Mouse (Mus musculus) CD8-positive naive resting alpha-beta T cell, adult 2 months (primary cell): ENCODE results near the gene Irf4.
A peak's percentile ranks its signal among the peaks of the same experiment; 100 is the strongest.

Experiments
- DNase-seq, 2 experiments: peaks; one replicate each; pipeline ENCODE4 v3.0.0; 2022; ENCODE audit warnings: low read depth in 2 of 2, low spot score in 2 of 2

The Irf4 gene

DNA sequence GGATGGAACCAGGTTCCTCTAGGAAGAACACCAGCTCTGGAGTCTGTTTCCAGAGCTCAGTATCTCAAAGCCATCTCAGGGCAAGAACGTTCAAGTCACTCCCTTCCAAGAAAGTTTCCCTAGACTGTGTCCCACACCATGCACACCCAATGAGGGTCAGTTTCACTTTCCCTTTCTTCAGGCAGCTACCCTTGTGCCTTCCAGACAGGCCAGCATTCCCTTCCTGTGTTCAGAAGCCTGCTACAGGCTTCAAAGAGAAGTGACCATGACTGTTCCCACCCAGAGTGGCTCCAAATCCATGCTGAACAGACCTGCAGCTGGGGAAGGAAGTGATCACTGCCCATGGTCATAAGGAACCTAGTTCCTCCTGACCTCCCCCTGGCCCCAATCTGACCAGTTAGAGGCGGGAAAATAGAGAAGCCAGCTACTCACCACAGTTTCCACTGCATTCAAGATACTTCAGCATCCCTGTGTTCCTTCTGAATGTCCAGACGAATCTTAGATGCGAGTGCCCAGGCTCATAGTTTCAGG, 10.7 kb upstream of the Irf4 start:
- no peak for DNase-seq

DNA sequence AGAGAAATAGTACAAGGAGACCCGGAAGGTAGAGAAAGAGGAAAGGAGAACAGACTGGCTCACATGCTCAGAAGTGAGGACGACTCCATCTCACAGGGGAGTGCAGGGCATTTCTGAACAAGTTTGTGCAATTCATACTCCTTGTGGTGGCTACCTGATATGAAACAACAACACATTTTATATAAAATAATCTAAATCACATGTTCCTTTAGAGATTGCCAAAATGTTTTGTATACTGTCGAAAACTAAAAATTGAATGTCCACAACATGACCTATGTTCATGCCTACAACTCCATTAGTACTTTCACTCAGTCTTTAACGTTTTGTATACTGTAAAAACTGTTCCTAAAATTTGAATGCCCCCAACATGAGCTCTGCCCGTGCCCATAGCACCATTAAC, 7.9 kb upstream of the Irf4 start:
- no peak for DNase-seq

DNA sequence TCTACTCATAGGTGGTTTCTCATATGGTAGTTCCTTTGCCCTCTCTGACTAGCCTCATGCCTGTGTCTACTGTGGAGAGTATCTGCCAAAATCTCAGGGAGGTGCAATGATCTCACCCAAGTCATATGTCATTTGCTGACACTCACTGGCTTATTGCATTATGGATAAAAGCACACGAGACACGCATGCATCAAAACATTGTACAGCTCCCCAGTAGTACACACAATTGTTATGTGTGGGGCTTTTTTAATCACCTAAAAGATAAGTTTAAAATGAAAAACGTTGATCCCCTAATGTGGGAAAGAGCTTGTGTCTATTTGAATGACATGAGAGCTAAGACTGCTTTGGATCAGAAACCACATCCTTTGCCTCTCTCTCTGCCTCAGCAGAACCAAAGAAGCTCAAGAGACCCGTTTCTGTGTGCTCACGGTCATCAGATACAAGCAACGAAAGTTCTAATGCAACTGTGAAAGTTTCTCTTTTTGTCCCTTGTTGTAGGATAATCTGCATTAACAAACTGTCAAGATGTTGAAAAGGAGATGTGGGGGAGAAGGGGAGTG, 6.5 kb upstream of the Irf4 start:
- DNase-seq = peak in 1 of 2 experiments; percentile 29

DNA sequence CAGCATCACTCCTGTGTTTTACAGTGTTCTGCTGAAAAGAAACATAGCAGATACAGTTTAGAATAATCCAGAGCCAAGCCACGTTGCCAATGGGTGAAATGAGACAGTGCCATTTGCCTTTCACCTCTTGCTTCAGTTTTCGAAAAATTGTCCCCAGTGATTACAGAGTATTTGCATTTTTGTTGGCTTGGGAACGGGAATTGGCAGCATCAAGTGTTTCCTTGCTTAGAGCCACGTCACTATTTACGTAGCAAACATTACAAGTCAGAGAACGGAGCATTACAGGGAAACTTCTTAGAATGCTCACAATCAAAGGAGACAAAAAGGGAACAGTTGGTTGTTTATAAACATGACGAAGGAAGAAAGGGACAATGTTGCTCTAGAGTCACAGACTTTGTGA, 3.9 kb upstream of the Irf4 start:
- DNase-seq = no peak

DNA sequence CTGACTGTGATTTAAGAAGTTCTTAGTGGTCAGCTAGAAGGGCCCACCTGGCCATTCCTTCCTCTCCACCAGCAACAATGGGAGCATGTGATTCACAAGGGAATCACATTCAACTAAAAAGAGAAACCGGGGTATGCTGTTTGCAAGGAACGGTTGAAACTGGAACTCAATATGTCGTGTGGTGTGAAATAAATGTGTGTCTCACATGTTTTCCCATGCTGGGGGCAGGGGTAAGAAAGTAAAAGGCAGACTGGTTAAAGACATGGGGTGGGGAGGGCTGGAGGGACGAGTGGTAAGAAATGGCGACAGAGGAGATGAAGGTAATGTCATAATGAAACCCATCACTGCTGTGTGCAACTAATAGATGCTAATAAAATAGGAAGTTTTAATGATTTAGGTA, 2.0 kb upstream of the Irf4 start:
- no peak for DNase-seq

DNA sequence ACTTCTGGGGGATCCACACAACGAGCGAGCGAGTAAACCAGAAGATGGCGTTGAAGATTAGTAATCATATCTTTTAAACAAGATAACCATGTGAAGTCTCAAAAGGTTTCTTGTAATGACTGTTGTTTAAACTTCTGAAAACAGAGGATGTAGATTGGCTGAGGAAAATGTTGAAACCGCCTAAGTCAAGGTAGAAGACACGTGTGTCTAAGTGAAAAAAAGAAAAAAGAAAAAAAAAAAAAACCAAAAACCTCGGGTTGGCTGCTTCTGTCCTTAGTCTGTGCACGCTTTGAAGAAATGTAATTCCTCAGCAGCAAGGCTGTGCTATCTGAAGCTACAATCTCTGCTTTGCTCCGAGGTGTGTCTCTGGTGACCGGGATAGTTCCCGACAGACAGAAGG, 1.5 kb upstream of the Irf4 start:
- no peak for DNase-seq

DNA sequence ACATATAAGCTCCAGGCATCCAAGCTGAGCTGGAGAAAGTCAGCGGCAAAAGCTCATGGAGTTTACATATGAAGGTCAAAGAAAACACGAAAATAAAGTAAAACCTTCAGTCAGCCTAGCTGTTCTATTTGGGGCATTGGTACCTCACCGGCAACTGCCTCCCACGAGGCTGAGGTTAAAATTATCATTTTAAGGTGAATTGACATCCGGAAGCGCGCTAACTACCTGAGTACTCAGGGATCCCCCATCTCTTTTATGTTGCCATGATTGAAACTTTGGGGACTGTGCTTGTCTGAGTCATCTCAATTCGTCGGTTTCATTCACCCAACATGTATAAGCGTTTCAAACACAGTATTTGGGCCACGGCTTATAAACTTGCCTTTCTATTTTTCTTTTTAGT, 705 bp upstream of the Irf4 start:
- peak in 1 of 2 experiments; percentile 25 for DNase-seq

DNA sequence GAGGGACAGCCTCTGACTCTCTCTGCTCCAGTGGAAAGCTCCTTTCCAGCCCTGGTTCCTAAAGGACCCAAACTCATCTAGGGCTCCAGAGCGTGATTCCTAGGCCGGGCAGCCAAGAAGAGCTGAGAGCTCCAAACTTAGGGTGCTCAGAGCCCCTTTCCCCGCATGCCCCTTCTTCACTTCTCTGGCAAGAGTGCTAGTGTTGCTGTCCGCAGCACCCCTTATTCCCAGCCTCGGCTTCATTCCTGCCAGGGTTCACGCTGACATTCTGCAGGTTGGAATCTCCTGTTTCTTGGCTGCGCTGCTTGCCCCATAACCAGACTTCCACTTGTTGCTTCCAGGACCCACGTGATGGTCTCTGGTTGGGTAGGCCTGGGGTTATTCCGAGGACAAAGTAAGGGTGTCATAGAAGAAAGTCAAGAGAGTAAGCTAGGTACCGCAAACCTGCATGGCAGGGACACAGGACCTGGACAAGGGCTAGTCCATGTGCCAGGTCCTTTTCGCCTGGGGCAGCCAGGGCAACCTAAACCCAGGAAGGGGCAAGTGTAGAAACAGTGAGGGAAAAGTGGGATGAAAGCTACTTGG, 623 bp downstream of the Irf4 start:
- peak in 1 of 2 experiments; percentile 5 for DNase-seq

DNA sequence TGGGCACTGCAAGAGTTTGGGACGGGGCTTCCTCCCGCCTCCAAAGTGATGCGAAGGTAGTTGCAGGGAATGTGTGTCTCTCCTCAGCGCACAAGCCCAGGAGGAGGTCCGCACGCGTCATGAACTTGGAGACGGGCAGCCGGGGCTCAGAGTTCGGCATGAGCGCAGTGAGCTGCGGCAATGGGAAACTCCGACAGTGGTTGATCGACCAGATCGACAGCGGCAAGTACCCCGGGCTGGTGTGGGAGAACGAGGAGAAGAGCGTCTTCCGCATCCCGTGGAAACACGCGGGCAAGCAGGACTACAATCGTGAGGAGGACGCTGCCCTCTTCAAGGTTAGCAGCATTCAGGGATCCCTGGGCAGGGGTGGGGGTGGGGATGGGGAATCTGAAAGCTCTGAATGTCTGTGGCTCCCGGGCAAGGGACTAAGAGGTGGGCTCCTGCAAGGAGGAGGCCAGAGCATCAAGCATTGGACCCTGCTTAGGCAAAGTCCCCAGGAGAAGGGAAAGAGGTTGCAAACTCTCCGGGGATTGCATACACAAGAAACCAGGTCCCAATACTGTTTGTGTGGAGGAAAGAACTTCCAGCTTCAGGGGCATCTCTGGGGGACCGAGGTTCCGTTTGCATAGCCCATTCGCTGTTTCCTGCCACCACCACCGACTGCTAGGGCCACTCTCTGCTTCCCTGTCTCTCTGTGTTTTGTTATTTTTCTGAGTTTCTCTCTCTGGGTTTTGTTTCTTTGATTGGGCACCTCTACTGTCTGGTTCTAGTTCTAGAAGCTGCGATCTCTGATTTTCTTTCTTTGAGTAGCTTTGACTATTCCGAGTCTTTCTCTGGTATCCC, 1.7 kb downstream of the Irf4 start:
- peak in 1 of 2 experiments; percentile 31 for DNase-seq

DNA sequence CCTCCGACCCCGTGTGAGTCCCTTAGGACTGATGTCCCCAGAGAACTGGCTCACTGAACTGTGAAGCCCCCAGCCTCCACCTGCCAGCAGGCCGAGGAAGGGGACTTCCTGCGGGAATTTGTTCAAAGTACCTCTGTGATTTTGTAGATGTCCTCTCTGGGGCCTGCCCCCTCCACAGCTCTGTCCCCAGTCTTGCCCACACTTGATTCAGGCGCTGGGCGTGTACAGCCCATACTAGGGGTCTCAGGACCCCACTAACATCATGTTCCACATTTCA, 2.2 kb downstream of the Irf4 start:
- DNase-seq = no peak

DNA sequence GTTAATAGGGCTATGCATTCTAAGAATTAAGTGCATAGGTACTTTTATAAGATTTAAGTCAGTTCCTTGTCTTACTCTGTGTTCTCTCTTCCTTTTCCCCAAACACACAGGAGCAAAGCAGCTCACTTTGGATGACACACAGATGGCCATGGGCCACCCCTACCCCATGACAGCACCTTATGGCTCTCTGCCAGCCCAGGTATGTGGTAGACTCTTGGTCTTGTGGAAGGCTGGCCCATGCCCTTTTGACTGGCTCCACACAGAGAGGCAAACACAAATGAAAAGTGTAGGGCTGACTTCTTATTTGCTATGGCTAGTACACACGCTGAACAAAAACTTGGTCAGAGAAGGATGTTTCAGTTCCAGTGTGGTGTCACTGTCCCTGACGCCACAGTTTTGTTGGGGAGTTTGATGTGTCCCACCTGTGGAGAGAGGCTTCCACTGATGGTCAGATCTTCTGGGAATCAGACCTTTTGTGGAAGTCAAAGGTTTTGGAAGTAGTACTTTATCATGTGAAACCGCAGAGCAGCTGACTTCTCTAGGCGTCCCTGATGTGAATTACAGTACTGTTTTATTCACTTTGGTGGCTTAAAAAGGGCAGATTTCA, 3.7 kb downstream of the Irf4 start:
- no peak for DNase-seq

DNA sequence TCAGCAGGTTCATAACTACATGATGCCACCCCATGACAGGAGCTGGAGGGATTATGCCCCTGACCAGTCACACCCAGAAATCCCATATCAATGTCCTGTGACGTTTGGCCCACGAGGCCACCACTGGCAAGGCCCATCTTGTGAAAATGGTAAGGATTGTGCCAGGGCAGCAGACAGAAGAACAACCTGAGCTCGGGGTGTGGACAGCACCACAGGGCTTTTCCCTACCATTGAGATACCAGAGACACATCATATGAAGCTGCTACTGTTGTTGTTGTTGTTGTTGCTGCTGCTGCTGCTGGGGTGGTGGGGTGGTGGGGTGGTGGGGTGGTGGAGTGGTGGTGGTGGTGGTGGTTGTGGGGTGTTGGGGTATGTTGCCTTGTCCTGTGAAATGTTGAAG, 4.4 kb downstream of the Irf4 start:
- DNase-seq = no peak

DNA sequence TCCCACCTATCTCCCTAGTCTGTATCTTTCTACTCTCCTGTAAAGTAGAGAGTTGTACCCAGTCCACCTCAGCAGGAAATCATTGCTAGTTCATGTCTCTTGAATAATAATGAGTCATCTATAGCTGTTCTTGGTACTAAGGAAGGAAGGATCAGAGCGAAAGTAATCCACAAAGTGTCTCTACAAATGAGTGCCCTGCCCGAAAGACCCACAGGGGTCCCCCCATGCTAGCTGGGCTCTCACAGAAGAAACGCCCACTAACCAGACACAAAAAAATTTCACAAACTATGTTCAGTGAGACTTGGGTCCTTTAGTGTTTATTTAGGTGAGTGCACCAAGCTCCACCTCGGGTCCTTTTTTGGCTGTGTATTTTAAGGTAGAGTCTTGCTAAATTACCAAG, 5.0 kb downstream of the Irf4 start:
- no peak for DNase-seq

DNA sequence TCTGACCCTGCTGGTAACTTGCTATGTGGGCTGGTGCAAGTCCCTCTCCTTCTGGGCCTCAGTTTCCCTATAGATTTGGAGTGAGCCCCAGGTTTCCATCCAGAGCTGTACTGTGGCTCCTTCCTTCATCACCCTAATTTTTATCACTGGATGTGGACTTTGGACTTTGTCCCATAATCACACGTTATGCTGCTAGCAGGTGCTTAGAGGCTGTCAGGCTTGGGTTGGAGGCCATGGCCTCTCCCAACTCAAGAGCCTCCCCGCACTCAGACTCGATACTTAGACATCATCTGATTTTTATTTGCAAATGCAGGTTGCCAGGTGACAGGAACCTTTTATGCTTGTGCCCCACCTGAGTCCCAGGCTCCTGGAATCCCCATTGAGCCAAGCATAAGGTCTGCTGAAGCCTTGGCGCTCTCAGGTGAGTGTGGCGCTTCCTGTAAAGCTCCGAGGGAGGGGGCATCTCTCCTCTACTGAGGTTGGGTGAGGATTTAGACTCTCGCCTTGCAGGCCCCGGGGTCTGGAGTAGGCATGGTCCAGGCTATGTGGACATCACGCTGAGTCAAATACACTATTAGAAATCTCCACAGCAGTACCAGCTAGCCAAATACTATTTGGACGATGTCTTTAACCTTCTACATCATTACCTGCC, 5.9 kb downstream of the Irf4 start:
- no peak for DNase-seq

DNA sequence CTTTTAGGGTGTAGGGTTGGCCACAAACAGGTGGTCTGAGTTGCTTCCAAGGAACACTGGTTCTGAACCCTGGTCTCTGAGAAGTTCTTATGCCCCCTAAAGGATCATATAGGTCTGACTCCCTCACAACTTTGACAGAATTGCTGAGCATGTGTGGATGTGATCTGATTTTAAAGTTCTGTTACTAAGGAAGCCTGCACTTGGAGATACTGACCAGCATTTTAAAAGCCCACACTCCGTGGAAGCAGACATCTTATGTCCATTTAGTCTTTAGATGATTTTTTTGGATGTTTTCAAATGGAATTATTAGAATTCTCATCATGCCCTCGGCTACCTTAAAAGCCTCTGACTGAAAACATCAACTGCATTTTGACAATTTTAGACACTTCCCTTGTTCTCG, 6.6 kb downstream of the Irf4 start:
- DNase-seq = no peak

DNA sequence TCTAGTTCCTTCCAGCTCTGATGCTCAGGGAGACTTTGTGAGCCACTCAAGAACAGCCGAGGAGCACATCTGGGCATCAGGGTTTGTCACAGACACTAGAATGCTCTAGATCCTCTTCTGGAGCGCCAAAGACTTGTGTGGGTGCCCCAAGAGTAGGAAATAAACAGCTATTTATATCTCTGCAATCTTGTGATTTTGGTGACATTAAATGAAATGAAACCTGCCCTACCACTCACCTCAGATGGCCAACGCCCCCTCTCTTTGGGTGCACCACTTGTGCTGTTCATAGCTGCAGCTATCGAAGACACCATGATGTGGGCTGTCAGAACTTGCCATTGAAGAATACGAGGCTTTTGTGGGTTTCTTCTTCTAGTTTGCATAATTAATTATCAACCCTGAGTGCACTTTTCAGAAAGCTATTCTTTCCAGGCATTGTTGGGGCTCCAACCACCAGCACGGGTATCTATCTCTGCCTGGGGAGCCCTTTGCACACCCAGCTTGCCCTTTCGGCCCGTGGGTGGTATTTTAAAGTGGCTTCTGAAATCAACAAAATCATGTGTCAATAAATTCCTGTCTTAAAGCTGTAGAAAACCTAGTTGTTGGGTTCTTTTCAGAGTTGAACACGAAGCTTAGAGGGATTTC, 7.1 kb downstream of the Irf4 start:
- no peak for DNase-seq

DNA sequence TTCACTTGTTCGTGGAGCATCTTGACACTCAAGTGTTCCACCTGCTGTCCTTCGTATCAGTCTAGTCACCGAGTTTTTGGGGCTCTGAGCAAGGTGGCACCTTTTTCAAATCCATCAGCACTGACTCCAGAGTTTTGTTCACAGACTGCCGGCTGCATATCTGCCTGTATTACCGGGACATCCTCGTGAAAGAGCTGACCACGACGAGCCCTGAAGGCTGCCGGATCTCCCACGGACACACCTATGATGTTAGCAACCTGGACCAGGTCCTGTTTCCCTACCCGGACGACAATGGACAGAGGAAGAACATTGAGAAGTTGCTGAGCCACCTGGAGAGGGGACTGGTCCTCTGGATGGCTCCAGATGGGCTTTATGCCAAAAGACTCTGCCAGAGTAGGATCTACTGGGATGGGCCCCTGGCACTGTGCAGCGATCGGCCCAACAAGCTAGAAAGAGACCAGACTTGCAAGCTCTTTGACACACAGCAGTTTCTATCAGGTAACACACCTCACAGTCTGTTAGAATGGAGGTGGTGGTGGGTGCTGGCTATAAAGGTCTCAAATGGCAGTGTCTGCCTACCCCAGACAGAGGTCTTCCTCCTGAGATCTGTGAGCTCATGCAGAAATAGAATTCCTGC, 8.4 kb downstream of the Irf4 start:
- no peak for DNase-seq

DNA sequence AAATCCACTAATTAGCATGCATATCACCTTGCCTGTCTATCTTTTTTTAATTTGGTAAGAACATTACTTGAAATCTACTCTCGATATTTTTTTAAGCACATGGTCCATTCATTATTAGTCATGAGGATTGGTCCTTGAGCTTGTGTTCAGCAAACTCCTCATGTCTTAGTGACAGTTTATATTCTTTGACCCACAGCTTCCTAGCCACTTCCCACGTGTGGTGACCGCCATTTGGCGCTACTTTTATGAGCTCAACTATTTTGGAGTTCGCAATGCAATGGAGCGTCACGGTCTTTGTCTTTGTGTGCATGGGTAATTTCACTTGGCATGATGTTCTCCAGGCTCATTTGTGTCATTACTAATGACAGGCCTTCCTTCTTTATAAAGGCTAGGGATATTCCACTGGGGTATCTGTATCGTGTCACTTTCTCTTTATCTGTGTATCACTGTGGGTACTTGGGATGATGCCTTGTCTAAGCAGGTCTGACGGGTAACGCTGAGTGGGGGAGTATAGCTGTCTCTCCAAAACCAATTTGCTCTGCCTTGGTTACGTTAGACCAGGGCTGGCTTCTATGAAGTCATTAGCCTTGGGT, 9.9 kb downstream of the Irf4 start:
- no peak for DNase-seq

DNA sequence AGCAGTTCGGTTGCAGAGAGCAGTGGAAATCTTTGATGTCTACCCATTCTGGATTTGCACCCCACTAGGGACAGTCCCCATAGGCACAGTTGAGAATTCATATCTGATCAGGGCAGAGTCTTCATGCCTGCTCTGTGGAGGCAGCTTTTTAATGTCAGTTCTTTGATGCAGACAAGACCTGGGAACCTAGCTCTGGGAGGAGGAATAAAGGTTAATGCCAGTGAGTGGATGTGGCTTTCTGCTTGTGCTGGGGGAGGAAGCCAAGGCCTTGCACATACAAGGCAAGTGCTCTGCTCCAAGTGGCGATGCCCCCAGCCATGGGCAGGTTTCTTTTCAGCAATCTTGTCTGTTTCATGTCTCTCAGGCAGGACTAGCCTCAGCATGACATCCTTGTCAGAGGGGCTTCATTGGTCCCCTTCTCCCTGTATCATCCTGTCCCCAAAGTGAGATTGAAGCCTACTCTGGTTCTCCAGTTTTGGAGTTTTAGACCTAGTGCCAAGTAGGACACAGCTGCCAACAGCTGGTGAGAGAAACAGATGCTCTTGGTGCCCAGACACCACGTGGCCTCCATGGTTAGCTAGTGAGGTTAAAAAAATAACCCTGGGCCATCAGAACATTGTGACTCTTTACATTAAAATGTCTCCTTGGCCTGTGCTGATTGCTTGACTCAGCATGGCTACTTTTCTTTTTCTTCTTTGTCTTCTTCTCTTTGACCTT, 11.5 kb downstream of the Irf4 start:
- DNase-seq = peak in 1 of 2 experiments; percentile 4
